Mouse (Mus musculus): ENCODE results near the gene Urad. TPM values are rescaled to one million over a fixed set of nuclear protein-coding genes. Genes with fewer than 3 reads are reported as not detected.

Urad gene
- polyA plus RNA-seq, 1 experiment from 2014 or later: not detected

DNA sequence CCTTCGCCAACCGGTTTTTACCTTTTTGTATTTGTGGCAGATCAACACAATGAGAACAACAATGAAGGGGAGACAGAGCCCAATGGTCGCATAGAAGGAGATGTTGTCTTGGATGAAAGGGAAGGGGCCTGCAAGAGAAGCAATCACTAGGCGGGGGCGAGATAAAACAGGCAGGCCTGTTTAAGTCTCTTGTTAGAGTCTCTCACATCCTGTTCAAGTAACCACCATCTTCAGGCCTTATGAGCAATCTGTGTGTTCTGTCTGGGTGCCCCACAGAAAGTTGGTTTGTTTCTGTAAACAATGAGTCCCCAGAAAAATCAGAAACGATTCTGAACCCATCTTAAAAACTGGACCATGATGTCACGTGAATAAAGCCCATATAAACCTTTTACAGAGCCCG lies 32.7 kb upstream of the Urad start:
- Histone ChIP-seq H3K4me3 (replicated peaks; ENCODE audit: low read depth, low read length) (no peak overlapping the region), H3K36me3 (ENCODE audit: control insufficient read depth, insufficient read depth, low read length) (no peaks in the 10 kb centered on the region), H3K4me2 (ENCODE audit: low read length) (no peak overlapping the region), H3K4me1 (ENCODE audit: control insufficient read depth, insufficient read depth, low read length) (no peaks in the 10 kb centered on the region), H3K27ac (replicated peaks; ENCODE audit: low read depth, low read length) (no peak overlapping the region), H3K27me3 (ENCODE audit: control insufficient read depth, insufficient read depth, low read length) (no peaks in the 10 kb centered on the region), H3K9me3 (ENCODE audit: control insufficient read depth, low read length) (no peaks in the 10 kb centered on the region), H3K9ac (replicated peaks; ENCODE audit: low read length) (no peak overlapping the region)
- DNase-seq (no peak), ATAC-seq (ENCODE audit: low FRiP score, low TSS enrichment) (no peak)
- 67% methylated on average over 8 of the region's 8 CpGs for WGBS

DNA sequence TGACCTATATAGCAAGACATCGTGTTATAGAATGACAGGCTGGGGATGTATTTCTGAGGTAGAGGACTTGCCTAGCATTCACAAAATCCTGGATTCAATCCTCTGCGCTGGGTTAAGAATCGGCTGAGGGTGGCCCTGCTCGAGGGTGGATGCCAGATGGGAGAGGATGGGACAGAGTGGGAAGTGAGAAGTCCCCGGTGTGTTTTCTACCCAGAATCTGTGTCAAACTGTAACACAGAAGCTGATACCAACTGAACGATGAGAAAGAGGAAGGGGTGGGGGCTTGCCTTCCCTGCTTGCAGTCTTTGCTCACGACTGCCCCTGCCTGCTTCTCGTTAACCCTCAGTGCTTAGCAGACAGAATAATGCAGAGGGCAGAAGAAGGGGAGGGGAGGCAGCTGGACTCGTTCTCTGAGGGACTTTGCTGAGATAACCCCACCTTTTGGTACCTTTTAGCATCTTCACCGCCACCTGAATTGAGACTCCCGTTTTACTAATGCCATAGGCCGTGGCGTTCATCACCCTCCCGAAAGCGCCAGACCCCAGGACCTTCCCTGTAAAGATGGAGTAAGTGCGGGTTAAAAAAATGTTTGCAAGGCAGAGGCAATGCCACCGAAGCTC lies 32.0 kb upstream of the Urad start:
- WGBS: 66% methylated on average over 17 of the region's 17 CpGs
- Histone ChIP-seq H3K9me3 (ENCODE audit: control insufficient read depth, low read length) (no peaks in the 10 kb centered on the region), H3K4me1 (ENCODE audit: control insufficient read depth, insufficient read depth, low read length) (no peaks in the 10 kb centered on the region), H3K9ac (replicated peaks; ENCODE audit: low read length) (no peak overlapping the region), H3K27me3 (ENCODE audit: control insufficient read depth, insufficient read depth, low read length) (no peaks in the 10 kb centered on the region), H3K36me3 (ENCODE audit: control insufficient read depth, insufficient read depth, low read length) (no peaks in the 10 kb centered on the region), H3K4me2 (ENCODE audit: low read length) (no peak overlapping the region), H3K27ac (replicated peaks; ENCODE audit: low read depth, low read length) (no peak overlapping the region), H3K4me3 (replicated peaks; ENCODE audit: low read depth, low read length) (no peak overlapping the region)
- ATAC-seq (ENCODE audit: low FRiP score, low TSS enrichment) (no peak), DNase-seq (no peak)

DNA sequence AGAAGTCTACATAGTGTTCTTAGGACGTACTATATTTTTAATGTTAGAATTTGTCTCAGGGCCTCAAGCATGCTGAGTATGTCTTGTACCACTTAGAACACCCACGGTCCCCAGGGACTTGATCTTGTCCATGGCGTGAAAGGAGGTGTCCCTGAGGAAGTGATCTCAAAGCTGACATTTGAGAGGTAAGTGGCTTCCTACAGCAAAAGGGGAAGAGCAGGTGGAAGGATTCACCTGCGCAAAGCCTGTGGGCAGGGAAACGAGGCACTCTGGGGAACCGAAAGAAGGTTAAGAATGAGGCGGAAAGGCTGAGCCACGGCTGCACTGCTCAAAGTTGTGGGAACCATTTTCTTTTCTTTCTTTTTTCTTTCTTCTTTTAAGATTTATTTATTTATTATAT lies 29.7 kb upstream of the Urad start:
- no peaks in the 10 kb centered on the region for H3K9me3 ChIP-seq (ENCODE audit: control insufficient read depth, low read length)
- no peak overlapping the region for H3K9ac ChIP-seq (replicated peaks; ENCODE audit: low read length)
- H3K27ac ChIP-seq (replicated peaks; ENCODE audit: low read depth, low read length): no peak overlapping the region
- H3K4me2 ChIP-seq (ENCODE audit: low read length): no peak overlapping the region
- ATAC-seq (ENCODE audit: low FRiP score, low TSS enrichment): no peak
- no peaks in the 10 kb centered on the region for H3K4me1 ChIP-seq (ENCODE audit: control insufficient read depth, insufficient read depth, low read length)
- no peak for DNase-seq
- 91% methylated on average over 8 of the region's 8 CpGs for WGBS
- H3K36me3 ChIP-seq (ENCODE audit: control insufficient read depth, insufficient read depth, low read length): no peaks in the 10 kb centered on the region
- H3K4me3 ChIP-seq (replicated peaks; ENCODE audit: low read depth, low read length): no peak overlapping the region
- H3K27me3 ChIP-seq (ENCODE audit: control insufficient read depth, insufficient read depth, low read length): no peaks in the 10 kb centered on the region

DNA sequence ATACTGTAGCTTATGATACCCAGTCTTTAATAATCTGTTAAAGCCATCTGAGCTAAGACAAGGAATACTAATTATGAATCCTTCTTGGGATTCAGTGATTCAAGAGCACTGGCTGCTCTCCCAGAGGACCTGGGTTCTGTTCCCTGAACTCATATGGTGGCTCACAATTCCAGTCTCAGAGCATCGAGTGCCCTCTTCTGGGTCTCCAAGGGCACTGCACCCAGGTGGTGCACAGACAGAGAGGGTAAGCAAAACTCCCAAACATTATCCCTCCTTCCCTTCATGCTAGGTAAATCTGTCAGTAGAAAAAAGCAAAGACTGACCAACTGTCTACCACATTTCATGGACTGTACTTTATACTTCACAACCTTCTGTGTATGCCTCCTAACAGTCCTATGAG lies 23.7 kb upstream of the Urad start:
- H3K36me3 ChIP-seq (ENCODE audit: control insufficient read depth, insufficient read depth, low read length): no peaks in the 10 kb centered on the region
- 83% methylated on average over 1 of the region's 1 CpGs for WGBS
- no peak for DNase-seq

DNA sequence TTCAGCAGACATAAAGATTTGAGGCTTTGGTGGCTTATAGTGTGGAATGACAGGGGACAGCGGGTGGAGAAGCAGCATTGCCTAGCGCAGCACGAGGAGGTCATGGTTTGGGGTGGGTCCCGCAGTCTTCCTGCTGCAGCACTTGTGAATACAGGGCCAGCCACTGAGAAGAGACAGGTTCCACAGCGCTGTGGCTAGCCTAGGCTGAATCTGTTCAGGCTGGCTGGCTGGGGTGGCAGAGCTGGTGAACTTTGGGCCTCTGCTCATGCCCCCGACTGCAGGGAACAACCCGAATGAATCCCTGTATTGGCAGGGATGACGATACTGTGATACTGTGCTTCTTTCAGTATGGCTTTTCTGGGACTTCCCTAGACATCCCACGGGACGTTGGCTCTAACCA lies 21.7 kb upstream of the Urad start:
- Histone ChIP-seq H3K9ac (replicated peaks; ENCODE audit: low read length) (no peak overlapping the region), H3K4me2 (ENCODE audit: low read length) (no peak overlapping the region), H3K27me3 (ENCODE audit: control insufficient read depth, insufficient read depth, low read length) (no peaks in the 10 kb centered on the region; the same call in 1 of the 2 replicates), H3K36me3 (ENCODE audit: control insufficient read depth, insufficient read depth, low read length) (no peaks in the 10 kb centered on the region), H3K9me3 (ENCODE audit: control insufficient read depth, low read length) (no peaks in the 10 kb centered on the region), H3K4me3 (replicated peaks; ENCODE audit: low read depth, low read length) (no peak overlapping the region), H3K4me1 (ENCODE audit: control insufficient read depth, insufficient read depth, low read length) (no peaks in the 10 kb centered on the region), H3K27ac (replicated peaks; ENCODE audit: low read depth, low read length) (no peak overlapping the region)
- WGBS: 88% methylated on average over 10 of the region's 10 CpGs
- ATAC-seq (ENCODE audit: low FRiP score, low TSS enrichment): no peak
- DNase-seq: no peak

More for the DNA sequence above, 23.7 kb upstream of the Urad start:
- Histone ChIP-seq H3K9ac (replicated peaks; ENCODE audit: low read length) (no peak overlapping the region), H3K9me3 (ENCODE audit: control insufficient read depth, low read length) (no peaks in the 10 kb centered on the region), H3K4me2 (ENCODE audit: low read length) (no peak overlapping the region), H3K4me1 (ENCODE audit: control insufficient read depth, insufficient read depth, low read length) (no peaks in the 10 kb centered on the region), H3K4me3 (replicated peaks; ENCODE audit: low read depth, low read length) (no peak overlapping the region), H3K27me3 (ENCODE audit: control insufficient read depth, insufficient read depth, low read length) (no peaks in the 10 kb centered on the region), H3K27ac (replicated peaks; ENCODE audit: low read depth, low read length) (no peak overlapping the region)
- no peak for ATAC-seq (ENCODE audit: low FRiP score, low TSS enrichment)

DNA sequence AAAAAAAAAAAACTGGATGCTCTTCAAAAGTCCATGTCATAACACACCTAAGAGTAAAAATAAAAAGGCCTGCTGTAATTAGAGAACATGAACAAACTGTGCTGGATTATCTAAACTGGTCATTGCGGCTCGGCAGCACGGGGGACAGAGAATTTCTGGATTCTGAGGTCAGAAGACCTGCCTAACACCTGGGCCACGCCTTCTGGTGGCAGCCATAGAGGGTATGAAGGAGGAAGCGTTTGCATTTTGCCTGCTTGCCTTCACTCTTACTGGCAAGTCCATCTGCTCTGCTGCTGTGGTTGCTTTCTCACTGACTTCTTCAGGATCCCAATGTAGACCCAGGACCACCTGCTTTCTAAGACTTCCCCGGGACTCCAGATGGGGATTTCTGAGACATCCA lies 20.7 kb upstream of the Urad start:
- ATAC-seq (ENCODE audit: low FRiP score, low TSS enrichment) (no peak), DNase-seq (no peak)
- H3K27ac ChIP-seq (replicated peaks; ENCODE audit: low read depth, low read length): no peak overlapping the region
- H3K9me3 ChIP-seq (ENCODE audit: control insufficient read depth, low read length): no peaks in the 10 kb centered on the region
- H3K4me1 ChIP-seq (ENCODE audit: control insufficient read depth, insufficient read depth, low read length): no peaks in the 10 kb centered on the region
- H3K36me3 ChIP-seq (ENCODE audit: control insufficient read depth, insufficient read depth, low read length): no peaks in the 10 kb centered on the region
- H3K9ac ChIP-seq (replicated peaks; ENCODE audit: low read length): no peak overlapping the region
- H3K4me2 ChIP-seq (ENCODE audit: low read length): no peak overlapping the region
- H3K27me3 ChIP-seq (ENCODE audit: control insufficient read depth, insufficient read depth, low read length): no peaks in the 10 kb centered on the region; the same call in 1 of the 2 replicates
- WGBS: 90% methylated on average over 6 of the region's 6 CpGs
- no peak overlapping the region for H3K4me3 ChIP-seq (replicated peaks; ENCODE audit: low read depth, low read length)

DNA sequence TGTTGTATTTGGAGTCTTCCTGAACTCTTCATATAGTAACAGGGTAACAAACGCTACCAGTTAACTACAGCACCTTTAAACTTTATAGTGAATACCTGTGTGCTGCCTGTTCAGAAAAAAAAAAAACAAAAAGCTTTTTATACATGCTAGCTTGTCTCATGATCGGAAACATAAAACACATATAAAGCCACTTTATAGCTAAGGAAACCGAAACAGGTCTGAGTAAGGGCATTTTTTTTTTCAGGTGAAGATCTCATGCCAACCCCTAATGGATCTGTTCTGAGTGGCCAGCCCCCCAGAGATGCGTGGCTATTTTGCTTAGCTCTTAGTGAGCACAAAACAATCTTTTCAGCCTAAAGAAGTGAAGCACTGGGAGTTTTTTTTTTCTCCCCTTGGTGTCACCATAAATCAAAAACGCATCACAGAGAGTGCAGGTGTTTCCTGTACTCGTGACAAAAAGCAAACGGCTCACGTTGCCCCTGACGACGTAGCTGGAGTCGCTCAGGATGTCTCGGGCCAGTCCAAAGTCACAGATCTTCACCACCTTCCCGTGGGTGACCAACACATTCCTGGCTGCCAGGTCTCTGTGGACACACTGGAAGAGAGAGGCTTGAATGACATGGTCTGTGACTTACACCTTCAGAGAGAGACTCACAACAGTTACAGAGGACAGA lies 18.6 kb upstream of the Urad start:
- no peak for DNase-seq
- 81% methylated on average over 13 of the region's 13 CpGs for WGBS
- no peaks in the 10 kb centered on the region for H3K4me1 ChIP-seq (ENCODE audit: control insufficient read depth, insufficient read depth, low read length)
- H3K4me2 ChIP-seq (ENCODE audit: low read length): no peak overlapping the region
- no peak overlapping the region for H3K27ac ChIP-seq (replicated peaks; ENCODE audit: low read depth, low read length)
- no peak for ATAC-seq (ENCODE audit: low FRiP score, low TSS enrichment)
- no peak overlapping the region for H3K9ac ChIP-seq (replicated peaks; ENCODE audit: low read length)
- no peaks in the 10 kb centered on the region; the same call in 1 of the 2 replicates for H3K27me3 ChIP-seq (ENCODE audit: control insufficient read depth, insufficient read depth, low read length)
- no peaks in the 10 kb centered on the region for H3K36me3 ChIP-seq (ENCODE audit: control insufficient read depth, insufficient read depth, low read length)
- H3K4me3 ChIP-seq (replicated peaks; ENCODE audit: low read depth, low read length): no peak overlapping the region
- H3K9me3 ChIP-seq (ENCODE audit: control insufficient read depth, low read length): no peaks in the 10 kb centered on the region

DNA sequence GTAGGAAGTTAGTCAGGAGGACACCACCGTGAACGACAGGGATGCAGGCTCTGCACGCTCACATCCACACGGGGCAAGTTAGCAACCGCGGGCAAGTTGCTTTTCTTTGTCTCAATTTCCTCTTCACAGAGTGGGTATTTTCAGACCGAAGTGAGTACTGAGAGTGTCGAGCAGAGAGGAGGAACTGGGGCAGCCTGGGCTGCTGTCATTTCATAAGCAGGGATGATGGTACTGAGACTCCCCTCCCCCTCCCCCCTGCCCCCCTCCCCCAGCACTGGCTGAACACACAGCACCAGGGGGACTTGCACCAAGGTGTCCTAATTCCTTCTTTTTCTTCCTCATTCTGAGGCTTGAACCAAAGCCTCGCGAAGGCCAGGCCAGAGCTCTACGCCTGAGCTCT lies 17.3 kb upstream of the Urad start:
- Histone ChIP-seq H3K9ac (replicated peaks; ENCODE audit: low read length) (no peak overlapping the region), H3K27ac (replicated peaks; ENCODE audit: low read depth, low read length) (no peak overlapping the region), H3K27me3 (ENCODE audit: control insufficient read depth, insufficient read depth, low read length) (no peaks in the 10 kb centered on the region; the same call in 1 of the 2 replicates), H3K9me3 (ENCODE audit: control insufficient read depth, low read length) (no peaks in the 10 kb centered on the region), H3K36me3 (ENCODE audit: control insufficient read depth, insufficient read depth, low read length) (no peaks in the 10 kb centered on the region), H3K4me3 (replicated peaks; ENCODE audit: low read depth, low read length) (no peak overlapping the region), H3K4me1 (ENCODE audit: control insufficient read depth, insufficient read depth, low read length) (no peaks in the 10 kb centered on the region), H3K4me2 (ENCODE audit: low read length) (no peak overlapping the region)
- WGBS: 86% methylated on average over 11 of the region's 11 CpGs
- ATAC-seq (ENCODE audit: low FRiP score, low TSS enrichment) (no peak), DNase-seq (no peak)

DNA sequence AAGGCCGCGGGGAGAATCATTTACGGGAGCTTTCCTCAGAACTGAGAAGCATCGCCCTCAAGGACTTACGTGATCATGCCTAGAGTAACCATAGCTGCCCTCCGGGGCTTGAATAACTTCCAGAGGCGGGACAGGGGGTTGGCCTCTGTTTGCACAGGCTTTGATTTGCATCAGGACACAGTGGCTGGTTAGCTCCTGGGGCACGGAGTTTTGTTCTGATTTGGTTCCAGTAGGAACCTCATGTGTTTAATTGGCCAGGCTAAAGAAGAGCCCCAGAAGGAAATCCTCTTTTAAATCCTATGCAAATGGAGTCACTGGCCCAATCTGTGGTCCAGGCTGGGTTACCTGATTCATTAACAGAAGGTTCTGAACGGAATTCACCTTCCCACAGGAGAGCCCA lies 16.7 kb upstream of the Urad start:
- no peak for ATAC-seq (ENCODE audit: low FRiP score, low TSS enrichment)
- H3K27ac ChIP-seq (replicated peaks; ENCODE audit: low read depth, low read length): no peak overlapping the region
- H3K36me3 ChIP-seq (ENCODE audit: control insufficient read depth, insufficient read depth, low read length): no peaks in the 10 kb centered on the region
- H3K9ac ChIP-seq (replicated peaks; ENCODE audit: low read length): no peak overlapping the region
- no peak overlapping the region for H3K4me3 ChIP-seq (replicated peaks; ENCODE audit: low read depth, low read length)
- no peak for DNase-seq
- 53% methylated on average over 9 of the region's 9 CpGs for WGBS
- H3K4me1 ChIP-seq (ENCODE audit: control insufficient read depth, insufficient read depth, low read length): no peaks in the 10 kb centered on the region
- H3K9me3 ChIP-seq (ENCODE audit: control insufficient read depth, low read length): no peaks in the 10 kb centered on the region
- no peaks in the 10 kb centered on the region; the same call in 1 of the 2 replicates for H3K27me3 ChIP-seq (ENCODE audit: control insufficient read depth, insufficient read depth, low read length)
- no peak overlapping the region for H3K4me2 ChIP-seq (ENCODE audit: low read length)

All from midbrain, embryonic 14.5 days (tissue).